Mouse (Mus musculus): ENCODE data around the gene Maf. TPM values are rescaled to one million over a fixed set of nuclear protein-coding genes. Genes with fewer than 3 reads are reported as not detected.

Maf gene
- polyA plus RNA-seq (2015; fragmentation: Illumina TruSeq; extraction: RNeasy Lipid Tissue Mini Kit (QIAGEN cat#74804); ENCODE audit: insufficient read depth, low replicate concordance), result 38.3 TPM

DNA sequence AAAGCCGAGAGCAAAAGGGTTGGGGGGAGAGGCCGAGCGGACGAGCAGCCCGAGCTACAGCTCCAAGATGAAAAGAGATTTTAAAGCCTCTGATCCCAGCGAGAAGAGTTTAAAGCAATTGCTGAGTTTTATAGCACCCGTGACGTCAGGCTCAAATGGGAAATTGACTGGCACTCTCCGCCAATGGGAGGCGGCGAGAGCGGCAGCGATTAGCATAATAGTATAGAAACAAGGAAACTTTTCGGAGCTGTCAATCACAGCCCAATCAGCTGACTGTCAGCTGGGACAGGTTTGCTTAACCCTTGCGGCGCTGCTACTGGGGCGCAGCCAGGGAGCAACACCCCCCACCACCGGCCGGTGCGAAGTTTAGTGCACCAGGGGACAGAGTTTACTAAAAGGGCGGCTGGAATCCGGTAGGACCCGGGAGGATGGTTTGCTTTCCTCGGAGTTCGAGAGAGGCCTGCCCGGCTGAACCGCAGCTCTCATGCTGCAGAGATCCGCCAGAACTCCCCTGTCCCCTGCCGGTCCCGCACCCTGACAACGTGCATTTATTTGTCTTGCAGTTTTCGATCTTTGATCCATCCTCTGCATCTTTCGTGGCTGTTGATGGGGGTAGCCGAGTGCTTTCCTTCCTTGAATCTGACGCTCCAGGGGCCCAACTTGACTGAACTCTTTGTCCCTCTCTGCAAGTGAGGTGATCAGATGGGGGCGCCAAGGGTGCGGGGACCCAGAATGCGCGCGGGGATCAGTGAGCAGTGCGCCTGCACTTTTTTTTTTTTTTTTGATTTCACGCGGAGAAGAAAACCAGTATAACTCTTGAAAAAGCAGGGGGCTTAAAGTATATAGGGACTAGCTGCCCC is at the start of gene Maf:
Maf (minus strand) TSS at position 64 of the 860 bp plus-strand sequence.

